Mouse (Mus musculus): Measurements from ENCODE around the gene Ptges3.

Ptges3 gene

DNA sequence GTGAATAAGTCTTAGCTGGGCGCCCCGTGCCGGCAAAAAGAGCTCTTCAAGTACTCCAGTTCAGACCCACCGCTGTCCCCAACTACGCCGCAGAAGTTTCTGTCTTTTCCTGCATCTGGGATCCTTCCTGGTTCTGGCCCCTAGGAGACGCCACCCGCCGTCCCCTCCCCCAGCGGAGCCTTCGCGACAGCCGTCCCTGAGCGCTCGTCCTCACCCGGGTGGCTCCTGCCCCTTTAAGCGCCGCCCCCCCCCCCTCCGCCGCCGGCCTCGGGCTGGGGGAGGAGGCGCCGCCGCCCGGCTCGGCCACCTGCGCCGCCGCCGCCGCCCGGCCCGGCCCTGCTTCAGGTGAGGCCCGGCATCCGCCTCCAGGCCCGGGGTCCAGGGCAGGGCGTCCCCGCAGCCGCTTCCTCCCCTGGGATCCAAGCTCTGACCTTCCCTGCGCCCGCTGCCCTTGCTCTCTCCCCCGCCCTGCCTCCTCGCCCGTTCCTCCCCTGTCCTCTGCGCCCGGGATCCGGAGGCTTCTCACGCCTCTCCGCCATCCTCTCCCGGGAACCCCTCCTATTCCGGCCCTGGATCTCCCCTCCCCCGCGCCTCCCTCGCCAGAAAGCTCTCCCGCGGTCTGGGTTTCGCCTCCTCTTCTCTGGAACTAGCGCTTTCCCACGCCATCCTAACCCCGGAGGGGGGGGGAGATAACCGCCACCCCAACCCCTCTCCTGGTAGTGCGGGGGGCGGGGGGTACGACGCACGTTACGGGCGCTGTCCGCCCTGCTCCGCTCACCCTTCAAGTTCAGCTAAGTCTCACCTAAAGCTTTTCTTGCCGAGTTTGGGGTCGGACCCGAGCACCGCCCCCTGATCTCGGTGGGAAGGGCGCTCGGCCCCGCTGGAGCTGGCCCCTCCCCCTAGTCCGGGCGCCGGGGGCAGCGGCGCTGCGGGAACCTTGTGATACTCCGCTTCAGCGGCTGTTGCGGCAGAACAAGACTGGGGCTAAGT is 34.0 kb downstream of the Ptges3 start:
- DNase-seq (ENCODE audit: low read depth, low spot score): peak; percentile 83

DNA sequence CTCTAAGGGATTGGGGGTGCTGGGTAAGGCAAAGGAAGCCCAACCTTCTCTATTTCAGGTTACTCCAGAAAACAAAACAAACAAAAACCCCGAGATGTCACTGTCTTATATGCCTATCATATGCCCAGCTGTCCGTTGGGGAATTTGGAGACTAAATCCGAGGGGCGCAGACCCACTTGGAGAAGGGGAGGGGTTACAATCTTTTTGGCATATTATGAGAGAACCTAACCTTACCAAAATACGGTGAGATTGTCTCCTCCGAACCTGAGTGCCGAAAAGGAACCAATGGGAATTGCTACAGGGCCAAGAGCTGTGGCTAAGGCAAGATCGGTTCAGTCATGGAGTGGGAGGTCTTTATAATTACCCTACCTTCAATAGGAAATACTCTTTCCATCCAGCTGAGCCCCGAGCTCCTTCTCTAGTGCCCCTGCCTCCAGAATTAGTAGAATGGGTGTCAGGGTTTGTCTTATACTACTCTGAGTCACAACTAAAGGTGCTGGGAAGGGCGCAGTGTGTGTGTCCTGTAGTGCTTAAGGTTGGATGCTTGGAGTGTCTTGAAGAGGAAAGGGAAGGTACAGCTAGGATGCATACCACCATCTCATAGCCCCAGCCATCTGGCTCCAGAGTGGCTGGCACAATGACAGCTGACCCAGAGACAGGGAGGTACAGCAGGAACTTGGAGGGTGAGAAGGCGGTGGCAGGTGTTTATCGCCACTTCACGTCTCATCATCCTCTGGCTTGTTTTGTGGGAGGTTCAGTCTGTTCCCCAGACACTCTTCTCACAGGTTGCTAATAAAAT is 34.9 kb downstream of the Ptges3 start:
- DNase-seq (ENCODE audit: low read depth, low spot score): no peak

- peak; percentile 97 for DNase-seq (ENCODE audit: low read depth, low spot score)
Observed at GRCm38 (mm10) chr10:128094340-128094968, 35.7 kb downstream of the Ptges3 start.

- peak; percentile 91 for DNase-seq (ENCODE audit: low read depth, low spot score)
Observed at GRCm38 (mm10) chr10:128095003-128095636, 36.4 kb downstream of the Ptges3 start.

DNA sequence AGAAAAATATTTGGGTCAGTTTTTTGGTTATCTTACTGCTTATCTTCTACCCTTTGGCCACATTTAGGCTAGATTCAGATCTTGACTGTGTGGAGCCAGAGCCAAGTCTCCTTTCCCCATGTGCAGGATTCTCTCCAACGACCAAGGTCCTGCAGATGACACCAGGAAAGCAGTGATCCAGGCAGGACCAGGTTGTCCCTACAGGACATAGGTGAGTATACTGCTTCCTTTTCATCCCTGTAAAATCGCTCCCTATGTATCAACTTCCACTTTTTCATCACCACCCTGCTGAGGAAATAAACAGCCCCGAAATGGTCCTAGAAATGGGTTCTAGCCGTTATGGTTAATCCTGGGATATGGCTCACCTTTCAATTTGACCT is 37.5 kb downstream of the Ptges3 start:
- DNase-seq (ENCODE audit: low read depth, low spot score): no peak

GRCm38 (mm10) chr10:128096693-128097586 is 38.2 kb downstream of the Ptges3 start:
- peak; percentile 83 for DNase-seq (ENCODE audit: low read depth, low spot score)

GRCm38 (mm10) chr10:128097587-128097971 is 38.8 kb downstream of the Ptges3 start:
- DNase-seq (ENCODE audit: low read depth, low spot score): peak; percentile 46

- no peak for DNase-seq (ENCODE audit: low read depth, low spot score)
Observed at GRCm38 (mm10) chr10:128110103-128110761, 51.5 kb downstream of the Ptges3 start.

GRCm38 (mm10) chr10:128111227-128111626 is 52.5 kb downstream of the Ptges3 start:
- DNase-seq (ENCODE audit: low read depth, low spot score): no peak

DNA sequence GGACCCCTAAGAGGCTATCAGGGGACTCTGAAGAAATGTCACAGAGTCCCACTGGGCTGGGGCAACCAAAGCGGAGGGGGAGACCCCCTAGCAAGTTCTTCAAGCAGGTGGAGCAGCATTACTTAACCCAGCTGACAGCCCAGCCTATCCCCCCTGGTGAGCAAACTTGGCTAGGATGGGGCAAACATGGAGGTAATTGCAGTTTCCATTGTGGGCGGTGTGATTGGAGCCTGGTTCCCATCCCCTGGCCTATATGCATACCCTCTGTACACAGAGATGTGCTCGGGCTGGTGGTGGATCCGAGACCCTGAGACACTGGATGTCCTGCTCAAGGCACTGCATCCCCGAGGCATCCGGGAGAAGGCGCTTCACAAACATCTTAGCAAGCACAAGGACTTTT is 65.1 kb downstream of the Ptges3 start:
- DNase-seq (ENCODE audit: low read depth, low spot score): no peak

DNA sequence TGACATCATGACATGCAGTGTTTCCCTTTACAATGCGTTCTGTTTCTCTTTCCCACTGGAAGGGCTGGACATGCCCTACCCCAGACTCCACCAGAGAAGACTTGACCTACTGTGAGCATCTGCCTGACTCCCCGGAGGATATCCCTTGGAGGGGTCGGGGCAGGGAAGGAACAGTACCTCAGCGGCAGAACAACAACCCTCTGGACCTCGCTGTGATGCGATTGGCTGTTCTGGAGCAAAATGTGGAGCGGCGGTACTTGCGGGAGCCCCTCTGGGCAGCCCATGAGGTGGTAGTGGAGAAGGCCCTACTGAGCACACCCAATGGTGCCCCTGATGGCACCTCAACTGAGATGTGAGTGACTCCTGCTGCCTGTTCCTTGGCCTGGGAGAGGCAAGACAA is 66.1 kb downstream of the Ptges3 start:
- DNase-seq (ENCODE audit: low read depth, low spot score): no peak

GRCm38 (mm10) chr10:128125951-128126350 is 67.2 kb downstream of the Ptges3 start:
- DNase-seq (ENCODE audit: low read depth, low spot score): no peak

All from ES-CJ7 (cell line).